Mouse (Mus musculus): ENCODE data around the gene Edil3. TPM values are rescaled to one million over a fixed set of nuclear protein-coding genes. Genes with fewer than 3 reads are reported as not detected.
A peak's percentile ranks its signal among the peaks of the same experiment; 100 is the strongest.

The Edil3 gene
- polyA plus RNA-seq (2016; fragmentation: Nextera tagmentation; extraction: Ambion mirVana), result 54.5 and 54.8 TPM in 2 replicates

- H3K4me3 ChIP-seq, result peak within 1 kb of the TSS; percentile 76
- H3K9me3 ChIP-seq, result no peaks in the 10 kb centered on the region
- H3K36me3 ChIP-seq, result no peaks in the 10 kb centered on the region
- ATAC-seq (ENCODE audit: low FRiP score, low read depth), result peak; percentile 83
- H3K4me1 ChIP-seq, result peaks cover 11% of the 10 kb centered on the region; the same call in 1 of the 2 replicates
- peak within 1 kb of the TSS; percentile 91 for H3K9ac ChIP-seq (replicated peaks)
- no peaks in the 10 kb centered on the region for H3K27me3 ChIP-seq
- WGBS, result under 1% methylated on average over 40 of the region's 60 CpGs
- peak within 1 kb of the TSS; percentile 75 for H3K4me2 ChIP-seq (replicated peaks)
- H3K27ac ChIP-seq (replicated peaks), result peak within 1 kb of the TSS; percentile 90
Measured at GRCm38 (mm10) chr13:88821440-88822331, at the start of gene Edil3. TSS of gene Edil3 (plus strand) at chr13:88821472.

- Histone ChIP-seq H3K9me3 (no peaks in the 10 kb centered on the region), H3K36me3 (no peaks in the 10 kb centered on the region), H3K4me3 (no peak overlapping the region), H3K4me2 (replicated peaks) (no peak overlapping the region), H3K9ac (replicated peaks) (no peak overlapping the region), H3K4me1 (no peaks in the 10 kb centered on the region), H3K27ac (replicated peaks) (no peak overlapping the region), H3K27me3 (no peaks in the 10 kb centered on the region)
- ATAC-seq (ENCODE audit: low FRiP score, low read depth), result no peak
- 81% methylated on average over 1 of the region's 1 CpGs for WGBS
Measured at GRCm38 (mm10) chr13:88799186-88799585, 22.1 kb upstream of the Edil3 start.

- H3K27ac ChIP-seq (replicated peaks), result no peak overlapping the region
- no peaks in the 10 kb centered on the region for H3K36me3 ChIP-seq
- H3K4me1 ChIP-seq, result no peaks in the 10 kb centered on the region
- 74% methylated on average over 1 of the region's 1 CpGs for WGBS
- H3K27me3 ChIP-seq, result no peaks in the 10 kb centered on the region
- no peak overlapping the region for H3K9ac ChIP-seq (replicated peaks)
- H3K4me2 ChIP-seq (replicated peaks), result no peak overlapping the region
- no peak for ATAC-seq (ENCODE audit: low FRiP score, low read depth)
- H3K9me3 ChIP-seq, result no peaks in the 10 kb centered on the region
- H3K4me3 ChIP-seq, result no peak overlapping the region
Measured at GRCm38 (mm10) chr13:88801006-88801405, 20.3 kb upstream of the Edil3 start.

GRCm38 (mm10) chr13:88805838-88806237 lies 15.4 kb upstream of the Edil3 start:
- no peaks in the 10 kb centered on the region for H3K27me3 ChIP-seq
- H3K27ac ChIP-seq (replicated peaks), result no peak overlapping the region
- no peak overlapping the region for H3K9ac ChIP-seq (replicated peaks)
- 64% methylated on average over 1 of the region's 1 CpGs for WGBS
- no peak for ATAC-seq (ENCODE audit: low FRiP score, low read depth)
- no peaks in the 10 kb centered on the region for H3K4me1 ChIP-seq
- no peaks in the 10 kb centered on the region for H3K9me3 ChIP-seq
- H3K4me3 ChIP-seq, result no peak overlapping the region
- H3K36me3 ChIP-seq, result no peaks in the 10 kb centered on the region
- H3K4me2 ChIP-seq (replicated peaks), result no peak overlapping the region

- Histone ChIP-seq H3K4me1 (no peaks in the 10 kb centered on the region), H3K36me3 (no peaks in the 10 kb centered on the region), H3K27me3 (no peaks in the 10 kb centered on the region), H3K9ac (replicated peaks) (no peak overlapping the region), H3K4me2 (replicated peaks) (no peak overlapping the region), H3K9me3 (no peaks in the 10 kb centered on the region), H3K27ac (replicated peaks) (no peak overlapping the region), H3K4me3 (no peak overlapping the region)
- WGBS, result 96% methylated on average over 3 of the region's 3 CpGs
- ATAC-seq (ENCODE audit: low FRiP score, low read depth), result no peak
Measured at GRCm38 (mm10) chr13:88806269-88806668, 15.0 kb upstream of the Edil3 start.

GRCm38 (mm10) chr13:88810097-88810496 lies 11.2 kb upstream of the Edil3 start:
- no peak for ATAC-seq (ENCODE audit: low FRiP score, low read depth)
- Histone ChIP-seq H3K4me2 (replicated peaks) (no peak overlapping the region), H3K27ac (replicated peaks) (no peak overlapping the region), H3K27me3 (no peaks in the 10 kb centered on the region), H3K4me1 (no peaks in the 10 kb centered on the region), H3K4me3 (no peak overlapping the region), H3K36me3 (no peaks in the 10 kb centered on the region), H3K9ac (replicated peaks) (no peak overlapping the region), H3K9me3 (no peaks in the 10 kb centered on the region)
- WGBS, result 91% methylated on average over 1 of the region's 1 CpGs

- Histone ChIP-seq H3K4me2 (replicated peaks) (peak overlapping the region; percentile 75), H3K9me3 (no peaks in the 10 kb centered on the region), H3K4me1 (peaks cover 11% of the 10 kb centered on the region; the same call in 1 of the 2 replicates), H3K9ac (replicated peaks) (peak overlapping the region; percentile 91), H3K27me3 (no peaks in the 10 kb centered on the region), H3K27ac (replicated peaks) (peak overlapping the region; percentile 90; the same call in 1 of the 2 replicates), H3K4me3 (peak overlapping the region; percentile 76), H3K36me3 (no peaks in the 10 kb centered on the region)
- 21% methylated on average over 5 of the region's 5 CpGs for WGBS
- peak; percentile 7; the same call in 1 of the 2 replicates for ATAC-seq (ENCODE audit: low FRiP score, low read depth)
Measured at GRCm38 (mm10) chr13:88820686-88821308, 475 bp upstream of the Edil3 start.

- H3K4me3 ChIP-seq, result peak overlapping the region; percentile 76
- peaks cover 11% of the 10 kb centered on the region; the same call in 1 of the 2 replicates for H3K4me1 ChIP-seq
- H3K36me3 ChIP-seq, result no peaks in the 10 kb centered on the region
- WGBS, result 1% methylated on average over 10 of the region's 10 CpGs
- no peaks in the 10 kb centered on the region for H3K9me3 ChIP-seq
- peak overlapping the region; percentile 91 for H3K9ac ChIP-seq (replicated peaks)
- ATAC-seq (ENCODE audit: low FRiP score, low read depth), result no peak
- peak overlapping the region; percentile 90 for H3K27ac ChIP-seq (replicated peaks)
- peak overlapping the region; percentile 75 for H3K4me2 ChIP-seq (replicated peaks)
- no peaks in the 10 kb centered on the region for H3K27me3 ChIP-seq
Measured at GRCm38 (mm10) chr13:88822332-88822895, 1.1 kb downstream of the Edil3 start.

GRCm38 (mm10) chr13:88822976-88823521 lies 1.8 kb downstream of the Edil3 start:
- ATAC-seq (ENCODE audit: low FRiP score, low read depth), result peak; percentile 14
- 6% methylated on average over 10 of the region's 10 CpGs for WGBS
- Histone ChIP-seq H3K9me3 (no peaks in the 10 kb centered on the region), H3K27me3 (no peaks in the 10 kb centered on the region), H3K36me3 (no peaks in the 10 kb centered on the region), H3K27ac (replicated peaks) (peak overlapping the region; percentile 84), H3K9ac (replicated peaks) (peak overlapping the region; percentile 91), H3K4me3 (peak overlapping the region; percentile 76), H3K4me1 (peaks cover 11% of the 10 kb centered on the region; the same call in 1 of the 2 replicates), H3K4me2 (replicated peaks) (peak overlapping the region; percentile 75)

- peak overlapping the region; percentile 84 for H3K27ac ChIP-seq (replicated peaks)
- no peaks in the 10 kb centered on the region for H3K9me3 ChIP-seq
- H3K27me3 ChIP-seq, result no peaks in the 10 kb centered on the region
- peak overlapping the region; percentile 91 for H3K9ac ChIP-seq (replicated peaks)
- peaks cover 11% of the 10 kb centered on the region; the same call in 1 of the 2 replicates for H3K4me1 ChIP-seq
- H3K36me3 ChIP-seq, result no peaks in the 10 kb centered on the region
- peak overlapping the region; percentile 76 for H3K4me3 ChIP-seq
- peak; percentile 77 for ATAC-seq (ENCODE audit: low FRiP score, low read depth)
- WGBS, result under 1% methylated on average over 25 of the region's 25 CpGs
- H3K4me2 ChIP-seq (replicated peaks), result peak overlapping the region; percentile 75
Measured at GRCm38 (mm10) chr13:88823522-88824419, 2.5 kb downstream of the Edil3 start.

- Histone ChIP-seq H3K27me3 (no peaks in the 10 kb centered on the region), H3K4me3 (peak overlapping the region; percentile 76), H3K4me1 (peaks cover 11% of the 10 kb centered on the region; the same call in 1 of the 2 replicates), H3K4me2 (replicated peaks) (peak overlapping the region; percentile 75), H3K9me3 (no peaks in the 10 kb centered on the region), H3K27ac (replicated peaks) (no peak overlapping the region), H3K9ac (replicated peaks) (no peak overlapping the region), H3K36me3 (no peaks in the 10 kb centered on the region)
- ATAC-seq (ENCODE audit: low FRiP score, low read depth), result no peak
- WGBS, result 16% methylated on average over 4 of the region's 4 CpGs
Measured at GRCm38 (mm10) chr13:88824441-88824840, 3.2 kb downstream of the Edil3 start.
